8 mouse cellular contexts compared by ENCODE assay signal in genomic region chr2:180334551-180334986, GRCm38 (mm10). TPM values are rescaled to one million over a fixed set of nuclear protein-coding genes. Genes with fewer than 3 reads are reported as not detected.
DNase-seq lines count a peak whose midpoint lies in the region; ATAC-seq lines count a peak whose summit lies in the region.

Gene Gata5 (minus strand): TSS chr2:180334699.

- intact Hi-C loops in left cerebral cortex, postnatal 4 days (cut with DNase I): no loop called here

- peak within 1 kb of the TSS; percentile 36 for H3K4me3 ChIP-seq in forebrain, embryonic 13.5 days
- H3K4me3 ChIP-seq in intestine, embryonic 16.5 days (ENCODE audit: low read length): peak within 1 kb of the TSS; percentile 66
- H3K4me3 ChIP-seq in liver, embryonic 15.5 days (replicated peaks): peak within 1 kb of the TSS; percentile 35
- H3K4me3 ChIP-seq in neural tube, embryonic 15.5 days (replicated peaks): peak within 1 kb of the TSS; percentile 25

- no peak within 1 kb of the TSS for H3K27ac ChIP-seq in forebrain, embryonic 13.5 days
- H3K27ac ChIP-seq in intestine, embryonic 16.5 days (ENCODE audit: low read length): peak within 1 kb of the TSS; percentile 84
- no peak within 1 kb of the TSS for H3K27ac ChIP-seq in liver, embryonic 15.5 days (replicated peaks)
- no peak within 1 kb of the TSS for H3K27ac ChIP-seq in neural tube, embryonic 15.5 days (replicated peaks)

- under 1% methylated on average over 30 of the region's 33 CpGs for WGBS in forebrain, embryonic 13.5 days
- WGBS in intestine, embryonic 16.5 days: under 1% methylated on average over 33 of the region's 33 CpGs
- 1% methylated on average over 33 of the region's 33 CpGs for WGBS in liver, embryonic 15.5 days (ENCODE audit: insufficient replicate concordance)
- under 1% methylated on average over 33 of the region's 33 CpGs for WGBS in neural tube, embryonic 15.5 days

- ATAC-seq in forebrain, embryonic 13.5 days: no peak
- peak; percentile 78 for ATAC-seq in intestine, embryonic 16.5 days
- ATAC-seq in liver, embryonic 15.5 days (ENCODE audit: insufficient read depth): peak; percentile 42; the same call in 1 of the 2 replicates
- peak; percentile 28; the same call in 1 of the 2 replicates for ATAC-seq in neural tube, embryonic 15.5 days (ENCODE audit: low FRiP score)
- ATAC-seq in megakaryocyte progenitor cell, adult 5-6 weeks (replicated peaks; ENCODE audit: poor library complexity): no peak

- no peaks in the 10 kb centered on the region for H3K36me3 ChIP-seq in forebrain, embryonic 13.5 days (ENCODE audit: poor library complexity, severe bottlenecking)
- no peaks in the 10 kb centered on the region for H3K36me3 ChIP-seq in intestine, embryonic 16.5 days (ENCODE audit: control insufficient read depth, insufficient read depth, low read length)
- H3K36me3 ChIP-seq in liver, embryonic 15.5 days (replicated peaks): no peaks in the 10 kb centered on the region
- H3K36me3 ChIP-seq in neural tube, embryonic 15.5 days: no peaks in the 10 kb centered on the region

- peaks cover 89% of the 10 kb centered on the region for H3K27me3 ChIP-seq in forebrain, embryonic 13.5 days
- H3K27me3 ChIP-seq in intestine, embryonic 16.5 days (replicated peaks; ENCODE audit: control insufficient read depth, insufficient read depth, low read length): peaks cover 14% of the 10 kb centered on the region
- H3K27me3 ChIP-seq in liver, embryonic 15.5 days: peaks cover 77% of the 10 kb centered on the region
- H3K27me3 ChIP-seq in neural tube, embryonic 15.5 days (replicated peaks): peaks cover 79% of the 10 kb centered on the region

- peak within 1 kb of the TSS; percentile 45 for H3K9ac ChIP-seq in forebrain, embryonic 13.5 days
- H3K9ac ChIP-seq in intestine, embryonic 16.5 days (ENCODE audit: low read depth, low read length): peak within 1 kb of the TSS; percentile 82
- H3K9ac ChIP-seq in liver, embryonic 15.5 days: no peak within 1 kb of the TSS
- no peak within 1 kb of the TSS for H3K9ac ChIP-seq in neural tube, embryonic 15.5 days (replicated peaks)

- no peaks in the 10 kb centered on the region for H3K9me3 ChIP-seq in forebrain, embryonic 13.5 days (replicated peaks)
- no peaks in the 10 kb centered on the region for H3K9me3 ChIP-seq in intestine, embryonic 16.5 days (ENCODE audit: control insufficient read depth, low read length)
- H3K9me3 ChIP-seq in liver, embryonic 15.5 days (replicated peaks): no peaks in the 10 kb centered on the region
- H3K9me3 ChIP-seq in neural tube, embryonic 15.5 days (replicated peaks): no peaks in the 10 kb centered on the region

- peak within 1 kb of the TSS; percentile 61 for H3K4me2 ChIP-seq in forebrain, embryonic 13.5 days
- peak within 1 kb of the TSS; percentile 72 for H3K4me2 ChIP-seq in intestine, embryonic 16.5 days (ENCODE audit: low read depth, low read length)
- peak within 1 kb of the TSS; percentile 46 for H3K4me2 ChIP-seq in liver, embryonic 15.5 days
- H3K4me2 ChIP-seq in neural tube, embryonic 15.5 days: peak within 1 kb of the TSS; percentile 51

- H3K4me1 ChIP-seq in forebrain, embryonic 13.5 days: peaks cover 16% of the 10 kb centered on the region
- H3K4me1 ChIP-seq in intestine, embryonic 16.5 days (ENCODE audit: control insufficient read depth, insufficient read depth, low read length): peaks cover 21% of the 10 kb centered on the region
- H3K4me1 ChIP-seq in liver, embryonic 15.5 days (replicated peaks): no peaks in the 10 kb centered on the region
- peaks cover 16% of the 10 kb centered on the region for H3K4me1 ChIP-seq in neural tube, embryonic 15.5 days

- DNase-seq in adrenal gland, postnatal 14 days: peak; percentile 31
- no peak for DNase-seq in left cerebral cortex, postnatal 4 days
- DNase-seq in cerebellum, adult 11 months: no peak

RNA-seq across cellular contexts. Expression of gene Gata5, which starts in this region (rescaled TPM):
- 0.15 and 0.26 TPM in 2 replicates for total RNA-seq in adrenal gland, postnatal 14 days (2021)
- not detected in 2 replicates for polyA plus RNA-seq in forebrain, embryonic 13.5 days (2015; fragmentation: Nextera tagmentation; extraction: Ambion mirVana)
- polyA plus RNA-seq in intestine, embryonic 16.5 days (2015; fragmentation: Nextera tagmentation; extraction: Ambion mirVana): 10.3 and 11.6 TPM in 2 replicates
- polyA plus RNA-seq in liver, embryonic 15.5 days (2015; fragmentation: Nextera tagmentation; extraction: Ambion mirVana): 0.25 and 0.37 TPM in 2 replicates
- 0.04 and 0.14 TPM in 2 replicates for polyA plus RNA-seq in neural tube, embryonic 15.5 days (2015; fragmentation: Nextera tagmentation; extraction: Ambion mirVana)
- total RNA-seq in left cerebral cortex, postnatal 4 days (2021): not detected
- not detected in 2 replicates for total RNA-seq in megakaryocyte progenitor cell, adult 5-6 weeks (2015)
- total RNA-seq in megakaryocyte progenitor cell, adult 5-6 weeks (2017): not detected in 2 replicates

Comparison
In these comparisons a context has a peak if more than half of its experiments do, and no peak if none do; other contexts are left out.
1. Peak in DNase-seq in adrenal gland, postnatal 14 days; RNA of the gene not detected or under 1 TPM.
2. Peak in ATAC-seq, H3K4me3 ChIP-seq and H3K4me2 ChIP-seq in liver, embryonic 15.5 days; RNA of the gene not detected or under 1 TPM.
3. Peak in ATAC-seq, H3K4me3 ChIP-seq and H3K4me2 ChIP-seq in neural tube, embryonic 15.5 days; RNA of the gene not detected or under 1 TPM.
4. H3K9ac ChIP-seq: peak in forebrain, embryonic 13.5 days (single experiment) and intestine, embryonic 16.5 days (single experiment); none in liver, embryonic 15.5 days (single experiment) and neural tube, embryonic 15.5 days (single experiment).
5. Peak in every context shown above with its lines, with median percentiles within 50 percentile points of each other: H3K4me2 ChIP-seq and H3K4me3 ChIP-seq.